Mouse (Mus musculus) heart, postnatal 0 days (tissue): Measurements from ENCODE around the gene Rsbn1l.

ENCODE experiments used
- CTCF ChIP-seq: IDR thresholded peaks from 2 replicates; pipeline ENCODE4 v1.5.1; 2016; ENCODE audit warnings: antibody characterized with exemption, control low read depth, low read depth
- EP300 ChIP-seq: IDR thresholded peaks from 2 replicates; pipeline ENCODE4 v1.6.1; 2016; ENCODE audit warnings: antibody characterized with exemption, low read depth

DNA sequence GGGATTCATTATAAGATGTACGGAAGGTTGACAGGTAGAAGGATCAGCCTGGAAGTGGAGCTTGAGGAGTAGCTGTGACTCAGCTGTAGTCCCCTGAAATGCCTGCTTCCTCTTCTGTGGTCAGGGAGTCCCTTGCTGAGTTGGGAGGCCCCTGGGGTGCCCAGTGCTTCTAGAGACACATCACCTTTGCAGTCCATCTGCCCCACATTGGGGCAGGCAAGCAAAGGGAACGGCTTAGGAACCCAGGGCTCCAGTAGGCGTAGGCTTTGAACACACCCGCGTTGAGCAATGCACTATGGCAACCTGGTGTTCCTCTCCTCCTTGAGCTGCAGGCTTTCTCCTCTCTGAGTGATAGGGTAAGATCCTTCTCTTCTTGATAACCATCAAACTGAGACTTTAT, 16.9 kb upstream of the Rsbn1l start:
- TF ChIP-seq EP300 (no peak), CTCF (no peak)
